Mouse (Mus musculus): Measurements from ENCODE around the gene Ubqln1.
A peak's percentile ranks its signal among the peaks of the same experiment; 100 is the strongest.
"Not testable (repeated sequence)": the region's sequence is repeated elsewhere in the genome, so short reads cannot be mapped to it uniquely, and the experiment has no call there.

Gene Ubqln1

GRCm38 (mm10) chr13:58149629-58150028 is 65.8 kb downstream of the Ubqln1 start:
- DNase-seq = no peak

GRCm38 (mm10) chr13:58149033-58149558 is 66.4 kb downstream of the Ubqln1 start:
- DNase-seq = no peak

GRCm38 (mm10) chr13:58148256-58148831 is 67.1 kb downstream of the Ubqln1 start:
- peak; percentile 73 for DNase-seq

GRCm38 (mm10) chr13:58147760-58148159 is 67.7 kb downstream of the Ubqln1 start:
- no peak for DNase-seq

- DNase-seq = not testable (repeated sequence)
These were observed 68.8 kb downstream of the Ubqln1 start for GRCm38 (mm10) chr13:58146603-58147002.

GRCm38 (mm10) chr13:58131692-58132091 is 83.8 kb downstream of the Ubqln1 start:
- DNase-seq = no peak

- no peak for DNase-seq
These were observed 85.7 kb downstream of the Ubqln1 start for GRCm38 (mm10) chr13:58129687-58130246.

- DNase-seq = peak; percentile 97
These were observed 86.4 kb downstream of the Ubqln1 start for GRCm38 (mm10) chr13:58128768-58129671.

- peak; percentile 97 for DNase-seq
These were observed 87.1 kb downstream of the Ubqln1 start, which contains the start of gene Hnrnpa0 for GRCm38 (mm10) chr13:58128396-58128767. TSS of gene Hnrnpa0 (minus strand) at chr13:58128556.

GRCm38 (mm10) chr13:58127766-58128361 is 87.6 kb downstream of the Ubqln1 start:
- peak; percentile 61 for DNase-seq

- peak; percentile 55 for DNase-seq
These were observed 88.3 kb downstream of the Ubqln1 start for GRCm38 (mm10) chr13:58126862-58127765.

Data from liver (tissue).